Mouse (Mus musculus): ENCODE measurements at regions not wholly inside any gene's neighbourhood (a gene's known extent, or its start where the extent isn't known, plus 50 kb on each side); places are given as distances from the start of the nearest gene placed in this dataset.

DNA sequence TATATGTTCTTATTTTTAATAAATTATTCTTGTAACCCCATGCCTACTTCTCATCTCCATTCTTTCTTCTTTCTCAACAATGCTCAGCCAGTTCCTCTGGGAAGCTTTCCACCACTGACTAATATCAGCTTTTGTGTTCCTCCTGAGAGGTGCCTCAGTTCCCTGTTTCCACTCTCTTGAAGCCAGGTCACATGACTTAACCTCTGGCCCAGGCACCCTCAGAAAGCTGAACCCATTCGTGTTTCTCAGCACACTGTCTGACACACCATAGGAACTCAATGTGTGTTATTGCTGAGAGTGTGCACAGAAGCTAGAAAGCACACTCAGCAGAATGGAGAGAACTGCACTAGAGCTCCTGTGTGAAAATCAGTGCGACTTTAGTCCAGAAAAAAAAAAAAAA lies 207.1 kb downstream of the Nfkbiz start:
- no peak overlapping the region for H3K9ac ChIP-seq (ENCODE audit: low read depth, low read length)
- no peak overlapping the region for H3K4me3 ChIP-seq (ENCODE audit: low read depth, low read length)
- no peak for ATAC-seq (ENCODE audit: low read depth)
- no peaks in the 10 kb centered on the region for H3K9me3 ChIP-seq (replicated peaks; ENCODE audit: control insufficient read depth, low read length)
- no peak overlapping the region for H3K4me2 ChIP-seq (ENCODE audit: low read depth, low read length)
- H3K27ac ChIP-seq (ENCODE audit: low read length), result no peak overlapping the region
- 37% methylated on average over 2 of the region's 2 CpGs for WGBS (ENCODE audit: insufficient replicate concordance)
- no peaks in the 10 kb centered on the region for H3K4me1 ChIP-seq (ENCODE audit: control insufficient read depth, low read depth, low read length)
- H3K27me3 ChIP-seq (ENCODE audit: control insufficient read depth, insufficient read depth, low read depth, low read length), result no peaks in the 10 kb centered on the region
- H3K36me3 ChIP-seq (ENCODE audit: control insufficient read depth, insufficient read depth), result no peaks in the 10 kb centered on the region

DNA sequence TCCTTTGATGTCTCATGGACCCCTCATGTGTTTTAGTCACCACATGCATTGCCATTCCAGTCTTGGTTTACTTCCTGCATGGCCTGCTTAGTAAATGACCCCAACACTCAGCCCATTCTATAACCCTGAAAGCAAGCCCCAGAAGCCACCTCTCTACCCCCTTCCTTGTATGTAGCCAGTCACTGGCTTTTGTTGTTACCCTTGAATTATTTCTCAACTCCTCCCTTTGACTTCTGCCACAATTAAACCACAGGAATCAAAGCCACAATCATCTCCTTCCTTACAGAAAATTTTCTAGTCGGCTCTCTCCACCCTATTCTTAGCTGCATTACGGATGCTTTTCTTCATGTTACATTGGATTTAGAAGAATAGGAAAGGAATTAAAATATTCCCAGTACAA lies 207.7 kb downstream of the Nfkbiz start:
- H3K27ac ChIP-seq (ENCODE audit: low read length), result no peak overlapping the region
- H3K9ac ChIP-seq (ENCODE audit: low read depth, low read length), result no peak overlapping the region
- ATAC-seq (ENCODE audit: low read depth), result no peak
- 63% methylated on average over 2 of the region's 2 CpGs for WGBS (ENCODE audit: insufficient replicate concordance)
- no peak overlapping the region for H3K4me2 ChIP-seq (ENCODE audit: low read depth, low read length)
- no peak overlapping the region for H3K4me3 ChIP-seq (ENCODE audit: low read depth, low read length)
- no peaks in the 10 kb centered on the region for H3K27me3 ChIP-seq (ENCODE audit: control insufficient read depth, insufficient read depth, low read depth, low read length)
- H3K9me3 ChIP-seq (replicated peaks; ENCODE audit: control insufficient read depth, low read length), result no peaks in the 10 kb centered on the region
- H3K36me3 ChIP-seq (ENCODE audit: control insufficient read depth, insufficient read depth), result no peaks in the 10 kb centered on the region
- no peaks in the 10 kb centered on the region for H3K4me1 ChIP-seq (ENCODE audit: control insufficient read depth, low read depth, low read length)

DNA sequence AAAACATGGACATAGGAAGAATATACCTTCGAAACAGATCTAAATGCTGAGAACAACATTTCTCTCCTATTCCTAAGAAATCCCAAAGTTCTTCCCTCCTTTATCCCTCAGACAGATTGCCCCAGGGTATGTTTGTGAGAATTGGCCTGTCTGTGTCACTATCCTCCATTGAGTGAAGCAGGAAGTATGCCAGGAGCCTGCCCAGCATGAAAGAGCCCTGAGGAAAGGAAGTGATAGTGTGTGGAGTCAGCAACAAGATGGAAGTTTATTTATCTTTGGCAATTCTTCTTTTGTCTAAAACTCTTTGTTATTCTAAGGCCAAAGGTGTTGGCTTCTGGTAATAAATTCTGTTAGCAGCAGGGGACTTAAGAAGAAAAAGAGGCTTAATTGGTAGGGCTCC lies 211.2 kb downstream of the Nfkbiz start:
- H3K4me3 ChIP-seq (ENCODE audit: low read depth, low read length), result no peak overlapping the region
- H3K36me3 ChIP-seq (ENCODE audit: control insufficient read depth, insufficient read depth), result no peaks in the 10 kb centered on the region
- ATAC-seq (ENCODE audit: low read depth), result no peak
- H3K27me3 ChIP-seq (ENCODE audit: control insufficient read depth, insufficient read depth, low read depth, low read length), result no peaks in the 10 kb centered on the region
- H3K4me2 ChIP-seq (ENCODE audit: low read depth, low read length), result no peak overlapping the region
- no peaks in the 10 kb centered on the region for H3K9me3 ChIP-seq (replicated peaks; ENCODE audit: control insufficient read depth, low read length)
- no peak overlapping the region for H3K27ac ChIP-seq (ENCODE audit: low read length)
- no peaks in the 10 kb centered on the region for H3K4me1 ChIP-seq (ENCODE audit: control insufficient read depth, low read depth, low read length)
- 70% methylated on average over 1 of the region's 1 CpGs for WGBS (ENCODE audit: insufficient replicate concordance)
- H3K9ac ChIP-seq (ENCODE audit: low read depth, low read length), result no peak overlapping the region

DNA sequence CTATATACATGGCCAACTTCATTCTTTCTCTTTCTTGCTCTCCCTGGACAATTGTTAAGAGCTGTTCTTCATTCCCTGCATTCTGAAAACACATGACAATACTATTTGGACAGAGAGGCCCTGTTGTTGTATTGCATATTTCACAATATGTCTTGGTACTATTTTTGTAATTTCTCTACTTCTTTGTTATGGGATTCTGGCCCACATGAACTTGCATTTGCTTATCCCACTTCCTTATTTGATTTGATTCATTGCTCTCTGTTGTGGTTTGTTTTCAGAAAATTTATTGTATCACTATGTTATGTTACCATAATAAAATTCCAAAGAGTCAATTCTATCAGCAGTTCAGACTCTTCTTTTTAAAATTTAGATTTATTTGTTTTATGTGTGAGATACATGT lies 215.3 kb downstream of the Nfkbiz start:
- Histone ChIP-seq H3K4me2 (ENCODE audit: low read depth, low read length) (no peak overlapping the region), H3K27me3 (ENCODE audit: control insufficient read depth, insufficient read depth, low read depth, low read length) (no peaks in the 10 kb centered on the region), H3K4me3 (ENCODE audit: low read depth, low read length) (no peak overlapping the region), H3K9me3 (replicated peaks; ENCODE audit: control insufficient read depth, low read length) (no peaks in the 10 kb centered on the region), H3K27ac (ENCODE audit: low read length) (no peak overlapping the region), H3K4me1 (ENCODE audit: control insufficient read depth, low read depth, low read length) (no peaks in the 10 kb centered on the region), H3K36me3 (ENCODE audit: control insufficient read depth, insufficient read depth) (no peaks in the 10 kb centered on the region), H3K9ac (ENCODE audit: low read depth, low read length) (no peak overlapping the region)
- ATAC-seq (ENCODE audit: low read depth), result no peak

DNA sequence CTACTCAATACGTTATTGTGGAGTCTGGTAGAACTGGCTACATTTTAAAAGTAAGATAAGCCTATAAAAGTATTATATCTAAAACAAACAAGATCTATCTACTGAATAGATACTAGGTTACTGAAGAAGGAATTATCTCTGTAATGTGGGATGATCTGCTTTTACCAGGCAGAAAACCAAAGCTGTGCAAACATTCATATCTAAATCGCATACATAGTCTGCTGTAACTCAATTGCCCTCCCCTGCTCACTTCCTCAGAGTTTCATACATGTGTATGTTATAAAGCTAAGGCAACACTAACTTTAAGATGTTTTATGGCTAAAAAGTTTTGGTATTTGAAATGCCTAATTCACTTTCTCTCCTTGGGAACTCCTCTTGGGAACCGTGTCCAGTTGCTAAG lies 219.0 kb downstream of the Nfkbiz start:
- Histone ChIP-seq H3K4me3 (ENCODE audit: low read depth, low read length) (no peak overlapping the region), H3K27me3 (ENCODE audit: control insufficient read depth, insufficient read depth, low read depth, low read length) (no peaks in the 10 kb centered on the region), H3K27ac (ENCODE audit: low read length) (no peak overlapping the region), H3K4me2 (ENCODE audit: low read depth, low read length) (no peak overlapping the region), H3K9me3 (replicated peaks; ENCODE audit: control insufficient read depth, low read length) (no peaks in the 10 kb centered on the region), H3K9ac (ENCODE audit: low read depth, low read length) (no peak overlapping the region), H3K36me3 (ENCODE audit: control insufficient read depth, insufficient read depth) (no peaks in the 10 kb centered on the region), H3K4me1 (ENCODE audit: control insufficient read depth, low read depth, low read length) (no peaks in the 10 kb centered on the region)
- 55% methylated on average over 3 of the region's 3 CpGs for WGBS (ENCODE audit: insufficient replicate concordance)
- no peak for ATAC-seq (ENCODE audit: low read depth)

DNA sequence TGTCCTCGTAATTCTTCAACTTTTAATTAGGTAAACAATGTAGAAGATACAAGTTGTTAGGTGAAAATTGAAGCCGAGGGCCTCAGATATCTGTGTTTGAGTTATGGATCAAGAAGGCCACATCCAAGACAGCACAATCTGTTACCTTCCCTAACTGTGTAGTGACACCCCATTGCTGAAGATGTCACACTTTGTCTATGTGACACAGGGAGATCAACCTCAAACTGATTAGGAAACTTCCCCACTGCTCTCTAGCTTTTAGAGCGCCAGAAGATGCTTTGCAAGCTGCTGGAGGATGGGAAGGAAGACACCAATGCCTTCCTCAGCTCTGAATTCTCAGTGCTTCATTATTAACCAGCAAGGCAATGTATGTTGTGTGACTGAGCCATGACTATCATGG lies 220.7 kb downstream of the Nfkbiz start:
- H3K4me1 ChIP-seq (ENCODE audit: control insufficient read depth, low read depth, low read length), result no peaks in the 10 kb centered on the region
- no peaks in the 10 kb centered on the region for H3K9me3 ChIP-seq (replicated peaks; ENCODE audit: control insufficient read depth, low read length)
- WGBS (ENCODE audit: insufficient replicate concordance), result 53% methylated on average over 3 of the region's 3 CpGs
- no peak overlapping the region for H3K27ac ChIP-seq (ENCODE audit: low read length)
- no peaks in the 10 kb centered on the region for H3K36me3 ChIP-seq (ENCODE audit: control insufficient read depth, insufficient read depth)
- H3K27me3 ChIP-seq (ENCODE audit: control insufficient read depth, insufficient read depth, low read depth, low read length), result no peaks in the 10 kb centered on the region
- H3K4me2 ChIP-seq (ENCODE audit: low read depth, low read length), result no peak overlapping the region
- ATAC-seq (ENCODE audit: low read depth), result no peak
- H3K4me3 ChIP-seq (ENCODE audit: low read depth, low read length), result no peak overlapping the region
- no peak overlapping the region for H3K9ac ChIP-seq (ENCODE audit: low read depth, low read length)

DNA sequence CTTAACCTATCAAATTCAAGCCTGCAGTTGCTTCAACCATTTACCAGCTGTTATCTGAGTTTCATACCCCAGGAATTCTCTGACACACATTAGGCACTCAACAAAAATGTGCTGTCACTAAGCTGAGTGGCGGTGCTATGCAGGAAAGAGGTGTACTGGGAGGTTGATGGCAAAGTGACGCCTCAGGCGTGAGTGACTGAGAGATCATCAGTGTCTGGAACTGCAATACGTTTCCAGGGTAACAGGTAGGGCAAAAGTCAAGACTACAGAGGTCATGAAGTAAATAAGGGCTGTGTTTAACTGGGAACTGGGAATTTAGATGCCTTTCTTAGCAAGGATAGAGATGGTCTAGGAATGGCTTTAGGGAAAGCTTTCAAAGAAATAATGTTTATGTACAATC lies 221.2 kb downstream of the Nfkbiz start:
- Histone ChIP-seq H3K36me3 (ENCODE audit: control insufficient read depth, insufficient read depth) (no peaks in the 10 kb centered on the region), H3K4me2 (ENCODE audit: low read depth, low read length) (no peak overlapping the region), H3K4me1 (ENCODE audit: control insufficient read depth, low read depth, low read length) (no peaks in the 10 kb centered on the region), H3K4me3 (ENCODE audit: low read depth, low read length) (no peak overlapping the region), H3K9ac (ENCODE audit: low read depth, low read length) (no peak overlapping the region), H3K27me3 (ENCODE audit: control insufficient read depth, insufficient read depth, low read depth, low read length) (no peaks in the 10 kb centered on the region), H3K9me3 (replicated peaks; ENCODE audit: control insufficient read depth, low read length) (no peaks in the 10 kb centered on the region), H3K27ac (ENCODE audit: low read length) (no peak overlapping the region)
- 49% methylated on average over 4 of the region's 4 CpGs for WGBS (ENCODE audit: insufficient replicate concordance)
- ATAC-seq (ENCODE audit: low read depth), result peak; percentile 60; the same call in 1 of the 2 replicates

DNA sequence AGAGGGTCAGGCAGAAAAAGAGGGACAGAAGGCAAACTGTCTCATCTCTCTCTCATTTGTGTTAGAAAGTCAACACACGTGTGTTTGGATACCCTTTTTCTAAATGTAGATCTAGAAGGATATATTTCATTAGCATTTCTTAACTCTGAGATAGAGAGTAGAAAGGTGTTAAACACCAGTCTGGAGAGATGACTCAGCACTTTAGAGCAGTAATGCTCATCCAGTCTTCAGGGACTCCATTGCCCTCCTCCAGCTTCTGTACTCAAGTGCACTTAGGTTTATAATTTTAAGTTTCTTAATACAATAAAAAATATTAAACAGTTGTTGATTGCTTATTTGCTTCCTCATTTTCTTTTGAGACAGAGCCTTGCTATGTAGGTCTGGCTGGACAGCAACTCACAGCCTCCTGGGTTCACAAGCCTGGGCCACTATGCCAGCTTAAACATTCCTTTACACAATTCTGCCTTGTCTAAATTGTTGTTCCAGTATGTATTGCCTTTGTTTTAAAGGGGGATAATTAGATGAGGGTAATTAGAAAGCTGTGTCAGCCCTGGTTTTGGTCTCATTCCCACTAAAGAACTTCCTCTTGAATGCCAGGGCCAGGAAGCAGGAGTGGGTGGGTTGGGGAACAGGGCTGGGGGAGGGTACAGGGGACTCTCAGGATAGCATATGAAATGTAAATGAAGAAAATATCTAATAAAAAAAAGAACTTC lies 222.1 kb downstream of the Nfkbiz start:
- no peak overlapping the region for H3K4me3 ChIP-seq (ENCODE audit: low read depth, low read length)
- no peaks in the 10 kb centered on the region for H3K36me3 ChIP-seq (ENCODE audit: control insufficient read depth, insufficient read depth)
- H3K27me3 ChIP-seq (ENCODE audit: control insufficient read depth, insufficient read depth, low read depth, low read length), result no peaks in the 10 kb centered on the region
- no peak overlapping the region for H3K9ac ChIP-seq (ENCODE audit: low read depth, low read length)
- WGBS (ENCODE audit: insufficient replicate concordance), result 41% methylated on average over 1 of the region's 1 CpGs
- ATAC-seq (ENCODE audit: low read depth), result no peak
- no peaks in the 10 kb centered on the region for H3K9me3 ChIP-seq (replicated peaks; ENCODE audit: control insufficient read depth, low read length)
- H3K4me2 ChIP-seq (ENCODE audit: low read depth, low read length), result no peak overlapping the region
- no peak overlapping the region for H3K27ac ChIP-seq (ENCODE audit: low read length)
- H3K4me1 ChIP-seq (ENCODE audit: control insufficient read depth, low read depth, low read length), result no peaks in the 10 kb centered on the region

DNA sequence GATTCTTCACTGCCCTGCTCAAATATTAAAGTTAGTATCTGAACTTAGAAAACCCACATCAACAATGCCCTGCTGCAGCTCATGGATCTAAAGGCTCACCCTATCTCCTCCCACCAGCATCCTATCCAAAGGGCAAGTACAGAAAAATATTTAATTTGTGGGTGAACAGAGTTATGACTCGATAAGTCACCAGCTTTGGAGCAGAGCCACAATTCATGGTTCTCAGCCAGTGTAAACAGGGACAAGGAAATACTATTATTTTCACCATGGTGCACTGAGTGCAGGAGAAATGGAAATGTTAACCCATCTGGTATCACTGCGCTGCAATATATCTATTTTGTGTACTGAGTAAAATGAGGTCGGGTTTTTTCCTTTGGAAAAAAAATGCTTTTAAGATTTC lies 225.8 kb downstream of the Nfkbiz start:
- 58% methylated on average over 3 of the region's 3 CpGs for WGBS (ENCODE audit: insufficient replicate concordance)
- Histone ChIP-seq H3K4me3 (ENCODE audit: low read depth, low read length) (no peak overlapping the region), H3K4me1 (ENCODE audit: control insufficient read depth, low read depth, low read length) (no peaks in the 10 kb centered on the region), H3K9me3 (replicated peaks; ENCODE audit: control insufficient read depth, low read length) (no peaks in the 10 kb centered on the region), H3K27ac (ENCODE audit: low read length) (no peak overlapping the region), H3K27me3 (ENCODE audit: control insufficient read depth, insufficient read depth, low read depth, low read length) (no peaks in the 10 kb centered on the region), H3K36me3 (ENCODE audit: control insufficient read depth, insufficient read depth) (no peaks in the 10 kb centered on the region), H3K4me2 (ENCODE audit: low read depth, low read length) (no peak overlapping the region), H3K9ac (ENCODE audit: low read depth, low read length) (no peak overlapping the region)
- no peak for ATAC-seq (ENCODE audit: low read depth)

Measured in liver, embryonic 16.5 days (tissue).